Mouse (Mus musculus): ENCODE data around the gene 1300017J02Rik. TPM values are rescaled to one million over a fixed set of nuclear protein-coding genes. Genes with fewer than 3 reads are reported as not detected.

The 1300017J02Rik gene
- polyA plus RNA-seq, 1 experiment from 2014 or later = 1.6 TPM

GRCm38 (mm10) chr9:103252906-103253305, 52.0 kb downstream of the 1300017J02Rik start:
- H3K27ac ChIP-seq (replicated peaks; ENCODE audit: low read depth, low read length) = no peak overlapping the region
- no peaks in the 10 kb centered on the region for H3K9me3 ChIP-seq (replicated peaks; ENCODE audit: control insufficient read depth, low read length)
- DNase-seq (ENCODE audit: low spot score) (no peak), ATAC-seq (replicated peaks; ENCODE audit: insufficient number of reproducible peaks, low FRiP score, low TSS enrichment, low read depth) (no peak)
- no peak overlapping the region for H3K4me2 ChIP-seq (ENCODE audit: low read depth, low read length)
- H3K4me1 ChIP-seq (ENCODE audit: control insufficient read depth, insufficient read depth, low read length) = no peaks in the 10 kb centered on the region
- no peak overlapping the region for H3K9ac ChIP-seq (replicated peaks; ENCODE audit: low read length)
- no peaks in the 10 kb centered on the region for H3K36me3 ChIP-seq (replicated peaks; ENCODE audit: control insufficient read depth, insufficient read depth, low read depth, low read length)
- H3K4me3 ChIP-seq (ENCODE audit: low read depth, low read length) = no peak overlapping the region
- 84% methylated on average over 5 of the region's 5 CpGs for WGBS
- no peaks in the 10 kb centered on the region for H3K27me3 ChIP-seq (ENCODE audit: control insufficient read depth, insufficient read depth, low read length)

GRCm38 (mm10) chr9:103248618-103249017, 56.3 kb downstream of the 1300017J02Rik start:
- Histone ChIP-seq H3K9ac (replicated peaks; ENCODE audit: low read length) (no peak overlapping the region), H3K4me1 (ENCODE audit: control insufficient read depth, insufficient read depth, low read length) (no peaks in the 10 kb centered on the region), H3K27ac (replicated peaks; ENCODE audit: low read depth, low read length) (no peak overlapping the region), H3K9me3 (replicated peaks; ENCODE audit: control insufficient read depth, low read length) (no peaks in the 10 kb centered on the region), H3K36me3 (replicated peaks; ENCODE audit: control insufficient read depth, insufficient read depth, low read depth, low read length) (no peaks in the 10 kb centered on the region), H3K4me2 (ENCODE audit: low read depth, low read length) (no peak overlapping the region), H3K4me3 (ENCODE audit: low read depth, low read length) (no peak overlapping the region), H3K27me3 (ENCODE audit: control insufficient read depth, insufficient read depth, low read length) (no peaks in the 10 kb centered on the region)
- ATAC-seq (replicated peaks; ENCODE audit: insufficient number of reproducible peaks, low FRiP score, low TSS enrichment, low read depth) (no peak), DNase-seq (ENCODE audit: low spot score) (no peak)
- 70% methylated on average over 4 of the region's 4 CpGs for WGBS

DNA sequence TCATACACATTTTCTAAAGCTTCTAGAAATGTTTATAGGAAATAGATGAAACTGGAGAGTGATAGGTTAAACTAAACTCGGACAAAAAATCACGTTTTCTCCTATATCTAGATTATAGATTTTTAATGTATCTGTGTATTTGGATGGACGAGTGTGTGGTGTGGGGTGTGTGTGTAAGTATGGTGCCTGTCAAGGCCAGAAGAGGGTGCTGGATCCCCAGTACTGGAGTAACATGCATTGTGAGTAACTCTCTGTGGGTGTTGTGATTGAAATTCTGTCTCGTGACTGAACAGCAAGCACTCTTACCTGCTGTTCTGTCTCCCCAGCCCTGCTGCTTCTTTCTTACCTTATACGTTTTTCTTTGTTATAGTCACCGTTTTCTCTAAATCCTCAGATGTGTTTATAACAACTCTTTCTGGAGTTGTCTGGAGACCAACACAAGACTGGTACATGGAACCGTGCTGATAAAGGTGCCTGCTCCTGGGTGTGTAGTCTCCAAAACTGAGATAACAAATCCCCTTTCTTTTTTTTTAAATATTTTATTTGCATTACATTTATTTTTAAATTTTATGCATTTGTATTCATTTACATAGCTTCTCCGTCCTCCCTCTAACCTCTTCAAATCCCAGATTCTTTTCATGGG, 58.2 kb downstream of the 1300017J02Rik start:
- WGBS = 85% methylated on average over 8 of the region's 8 CpGs
- H3K9ac ChIP-seq (replicated peaks; ENCODE audit: low read length) = no peak overlapping the region
- no peaks in the 10 kb centered on the region for H3K9me3 ChIP-seq (replicated peaks; ENCODE audit: control insufficient read depth, low read length)
- no peak for ATAC-seq (replicated peaks; ENCODE audit: insufficient number of reproducible peaks, low FRiP score, low TSS enrichment, low read depth)
- no peak overlapping the region for H3K4me2 ChIP-seq (ENCODE audit: low read depth, low read length)
- H3K27ac ChIP-seq (replicated peaks; ENCODE audit: low read depth, low read length) = no peak overlapping the region
- no peaks in the 10 kb centered on the region for H3K36me3 ChIP-seq (replicated peaks; ENCODE audit: control insufficient read depth, insufficient read depth, low read depth, low read length)
- no peaks in the 10 kb centered on the region for H3K4me1 ChIP-seq (ENCODE audit: control insufficient read depth, insufficient read depth, low read length)
- no peak overlapping the region for H3K4me3 ChIP-seq (ENCODE audit: low read depth, low read length)
- no peak for DNase-seq (ENCODE audit: low spot score)
- H3K27me3 ChIP-seq (ENCODE audit: control insufficient read depth, insufficient read depth, low read length) = no peaks in the 10 kb centered on the region

- no peak overlapping the region for H3K9ac ChIP-seq (replicated peaks; ENCODE audit: low read length)
- H3K4me1 ChIP-seq (ENCODE audit: control insufficient read depth, insufficient read depth, low read length) = no peaks in the 10 kb centered on the region
- H3K36me3 ChIP-seq (replicated peaks; ENCODE audit: control insufficient read depth, insufficient read depth, low read depth, low read length) = no peaks in the 10 kb centered on the region
- H3K4me3 ChIP-seq (ENCODE audit: low read depth, low read length) = no peak overlapping the region
- no peaks in the 10 kb centered on the region for H3K9me3 ChIP-seq (replicated peaks; ENCODE audit: control insufficient read depth, low read length)
- H3K27ac ChIP-seq (replicated peaks; ENCODE audit: low read depth, low read length) = no peak overlapping the region
- no peak overlapping the region for H3K4me2 ChIP-seq (ENCODE audit: low read depth, low read length)
- 87% methylated on average over 4 of the region's 4 CpGs for WGBS
- ATAC-seq (replicated peaks; ENCODE audit: insufficient number of reproducible peaks, low FRiP score, low TSS enrichment, low read depth) (no peak), DNase-seq (ENCODE audit: low spot score) (no peak)
- no peaks in the 10 kb centered on the region for H3K27me3 ChIP-seq (ENCODE audit: control insufficient read depth, insufficient read depth, low read length)
These were observed 61.2 kb downstream of the 1300017J02Rik start for GRCm38 (mm10) chr9:103243640-103244039.

DNA sequence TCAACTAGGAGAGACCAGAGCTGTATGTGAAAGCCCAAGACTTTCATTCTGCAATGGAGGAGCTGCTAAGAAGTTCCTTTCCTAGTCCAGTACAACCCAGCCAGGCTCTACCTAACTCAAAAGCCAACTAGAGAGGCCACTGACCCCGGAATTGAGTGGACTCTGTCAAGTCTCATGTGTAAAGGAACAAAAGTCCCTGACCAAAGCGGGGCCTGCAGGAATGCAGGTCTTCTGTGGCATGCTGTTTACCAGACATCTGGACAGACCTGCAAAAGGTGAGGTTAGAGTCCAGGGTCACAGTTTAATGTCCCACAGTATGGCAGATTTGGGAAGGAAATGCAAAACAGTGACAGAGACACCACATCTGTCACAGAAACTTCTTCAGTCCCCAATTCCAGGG, 63.7 kb downstream of the 1300017J02Rik start:
- no peak overlapping the region for H3K27ac ChIP-seq (replicated peaks; ENCODE audit: low read depth, low read length)
- H3K4me3 ChIP-seq (ENCODE audit: low read depth, low read length) = no peak overlapping the region
- ATAC-seq (replicated peaks; ENCODE audit: insufficient number of reproducible peaks, low FRiP score, low TSS enrichment, low read depth) (no peak), DNase-seq (ENCODE audit: low spot score) (no peak)
- H3K9me3 ChIP-seq (replicated peaks; ENCODE audit: control insufficient read depth, low read length) = no peaks in the 10 kb centered on the region
- WGBS = 77% methylated on average over 2 of the region's 2 CpGs
- H3K9ac ChIP-seq (replicated peaks; ENCODE audit: low read length) = no peak overlapping the region
- no peaks in the 10 kb centered on the region for H3K36me3 ChIP-seq (replicated peaks; ENCODE audit: control insufficient read depth, insufficient read depth, low read depth, low read length)
- no peak overlapping the region for H3K4me2 ChIP-seq (ENCODE audit: low read depth, low read length)
- H3K27me3 ChIP-seq (ENCODE audit: control insufficient read depth, insufficient read depth, low read length) = no peaks in the 10 kb centered on the region
- no peaks in the 10 kb centered on the region; the same call in 1 of the 2 replicates for H3K4me1 ChIP-seq (ENCODE audit: control insufficient read depth, insufficient read depth, low read length)

- ATAC-seq (replicated peaks; ENCODE audit: insufficient number of reproducible peaks, low FRiP score, low TSS enrichment, low read depth) = no peak
- no peak overlapping the region for H3K27ac ChIP-seq (replicated peaks; ENCODE audit: low read depth, low read length)
- WGBS = 89% methylated on average over 6 of the region's 6 CpGs
These were observed 65.4 kb downstream of the 1300017J02Rik start for GRCm38 (mm10) chr9:103239471-103239870.

DNA sequence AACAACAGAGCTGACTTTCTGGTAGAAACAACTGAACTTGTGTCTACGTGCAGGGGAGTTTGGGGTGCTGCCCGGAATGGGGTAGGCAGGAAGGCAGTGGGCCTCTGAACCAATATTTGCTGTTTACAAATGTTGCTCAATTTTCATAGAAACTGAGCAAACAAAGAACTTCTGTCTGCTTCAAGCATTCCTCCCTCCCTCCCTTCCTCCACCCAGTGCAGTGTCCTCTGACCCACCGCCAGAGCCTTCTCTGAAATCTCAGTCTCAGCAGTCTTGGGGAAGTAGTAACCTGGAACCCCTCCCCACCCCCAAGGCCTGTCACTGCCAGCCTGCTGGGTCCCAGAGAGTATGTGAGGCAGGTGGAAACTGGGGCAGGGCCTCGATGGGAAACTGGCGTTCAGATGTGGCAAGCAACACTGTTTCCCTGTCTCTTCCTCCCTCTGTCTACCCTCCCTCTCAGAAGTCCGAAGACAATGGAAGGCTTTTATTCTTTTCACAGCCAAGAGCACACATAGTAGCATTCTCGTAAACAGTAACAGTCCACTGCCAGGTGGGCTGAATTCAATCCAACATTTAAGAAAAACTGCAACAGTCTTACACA, 70.2 kb downstream of the 1300017J02Rik start:
- no peaks in the 10 kb centered on the region for H3K36me3 ChIP-seq (replicated peaks; ENCODE audit: control insufficient read depth, insufficient read depth, low read depth, low read length)
- ATAC-seq (replicated peaks; ENCODE audit: insufficient number of reproducible peaks, low FRiP score, low TSS enrichment, low read depth) = no peak
- H3K4me1 ChIP-seq (ENCODE audit: control insufficient read depth, insufficient read depth, low read length) = no peaks in the 10 kb centered on the region; the same call in 1 of the 2 replicates
- WGBS = 49% methylated on average over 7 of the region's 7 CpGs
- H3K4me2 ChIP-seq (ENCODE audit: low read depth, low read length) = no peak overlapping the region
- no peak overlapping the region for H3K4me3 ChIP-seq (ENCODE audit: low read depth, low read length)
- no peak overlapping the region for H3K9ac ChIP-seq (replicated peaks; ENCODE audit: low read length)
- no peaks in the 10 kb centered on the region for H3K9me3 ChIP-seq (replicated peaks; ENCODE audit: control insufficient read depth, low read length)
- H3K27me3 ChIP-seq (ENCODE audit: control insufficient read depth, insufficient read depth, low read length) = no peaks in the 10 kb centered on the region
- H3K27ac ChIP-seq (replicated peaks; ENCODE audit: low read depth, low read length) = no peak overlapping the region
- DNase-seq (ENCODE audit: low spot score) = no peak

More at GRCm38 (mm10) chr9:103239471-103239870, 65.4 kb downstream of the 1300017J02Rik start:
- H3K9ac ChIP-seq (replicated peaks; ENCODE audit: low read length) = no peak overlapping the region
- DNase-seq (ENCODE audit: low spot score) = no peak
- no peaks in the 10 kb centered on the region for H3K27me3 ChIP-seq (ENCODE audit: control insufficient read depth, insufficient read depth, low read length)
- no peak overlapping the region for H3K4me2 ChIP-seq (ENCODE audit: low read depth, low read length)
- no peaks in the 10 kb centered on the region for H3K36me3 ChIP-seq (replicated peaks; ENCODE audit: control insufficient read depth, insufficient read depth, low read depth, low read length)
- no peaks in the 10 kb centered on the region; the same call in 1 of the 2 replicates for H3K4me1 ChIP-seq (ENCODE audit: control insufficient read depth, insufficient read depth, low read length)
- H3K4me3 ChIP-seq (ENCODE audit: low read depth, low read length) = no peak overlapping the region
- H3K9me3 ChIP-seq (replicated peaks; ENCODE audit: control insufficient read depth, low read length) = no peaks in the 10 kb centered on the region

DNA sequence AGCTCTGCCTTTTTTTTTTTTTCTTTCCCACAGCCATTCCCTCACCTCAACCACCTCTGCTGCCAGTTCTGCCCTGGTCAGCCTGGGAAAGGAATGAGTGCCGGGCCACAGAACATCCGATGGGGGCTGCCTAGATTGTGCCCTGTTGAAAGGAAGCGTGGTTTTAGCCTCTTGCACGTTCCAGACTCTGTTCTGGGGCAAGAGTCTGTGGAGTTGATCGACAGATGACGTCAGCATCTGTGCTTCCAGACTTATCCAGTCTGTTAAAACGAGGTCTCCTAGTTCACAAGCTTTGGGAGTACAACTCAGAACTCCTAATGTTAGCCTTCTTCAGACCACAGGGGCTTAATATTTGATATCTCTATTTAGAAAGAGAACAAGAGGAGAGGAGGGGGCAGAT, 70.8 kb downstream of the 1300017J02Rik start:
- no peak overlapping the region for H3K4me3 ChIP-seq (ENCODE audit: low read depth, low read length)
- no peak overlapping the region for H3K4me2 ChIP-seq (ENCODE audit: low read depth, low read length)
- no peaks in the 10 kb centered on the region; the same call in 1 of the 2 replicates for H3K4me1 ChIP-seq (ENCODE audit: control insufficient read depth, insufficient read depth, low read length)
- H3K9me3 ChIP-seq (replicated peaks; ENCODE audit: control insufficient read depth, low read length) = no peaks in the 10 kb centered on the region
- ATAC-seq (replicated peaks; ENCODE audit: insufficient number of reproducible peaks, low FRiP score, low TSS enrichment, low read depth) = no peak
- H3K27me3 ChIP-seq (ENCODE audit: control insufficient read depth, insufficient read depth, low read length) = no peaks in the 10 kb centered on the region
- H3K9ac ChIP-seq (replicated peaks; ENCODE audit: low read length) = no peak overlapping the region
- WGBS = 75% methylated on average over 7 of the region's 7 CpGs
- DNase-seq (ENCODE audit: low spot score) = no peak
- no peak overlapping the region for H3K27ac ChIP-seq (replicated peaks; ENCODE audit: low read depth, low read length)
- H3K36me3 ChIP-seq (replicated peaks; ENCODE audit: control insufficient read depth, insufficient read depth, low read depth, low read length) = no peaks in the 10 kb centered on the region

Data from embryonic facial prominence, embryonic 11.5 days (tissue).